Mouse (Mus musculus) layer of hippocampus, postnatal 10 days (tissue): ENCODE measurements at regions not wholly inside any gene's neighbourhood (a gene's known extent, or its start where the extent isn't known, plus 50 kb on each side); places are given as distances from the start of the nearest gene placed in this dataset.

Experiments
- DNase-seq, 2 experiments: peaks; one replicate each; pipeline ENCODE4 v3.0.0; 2021; ENCODE audit warnings: low spot score in 2 of 2

DNA sequence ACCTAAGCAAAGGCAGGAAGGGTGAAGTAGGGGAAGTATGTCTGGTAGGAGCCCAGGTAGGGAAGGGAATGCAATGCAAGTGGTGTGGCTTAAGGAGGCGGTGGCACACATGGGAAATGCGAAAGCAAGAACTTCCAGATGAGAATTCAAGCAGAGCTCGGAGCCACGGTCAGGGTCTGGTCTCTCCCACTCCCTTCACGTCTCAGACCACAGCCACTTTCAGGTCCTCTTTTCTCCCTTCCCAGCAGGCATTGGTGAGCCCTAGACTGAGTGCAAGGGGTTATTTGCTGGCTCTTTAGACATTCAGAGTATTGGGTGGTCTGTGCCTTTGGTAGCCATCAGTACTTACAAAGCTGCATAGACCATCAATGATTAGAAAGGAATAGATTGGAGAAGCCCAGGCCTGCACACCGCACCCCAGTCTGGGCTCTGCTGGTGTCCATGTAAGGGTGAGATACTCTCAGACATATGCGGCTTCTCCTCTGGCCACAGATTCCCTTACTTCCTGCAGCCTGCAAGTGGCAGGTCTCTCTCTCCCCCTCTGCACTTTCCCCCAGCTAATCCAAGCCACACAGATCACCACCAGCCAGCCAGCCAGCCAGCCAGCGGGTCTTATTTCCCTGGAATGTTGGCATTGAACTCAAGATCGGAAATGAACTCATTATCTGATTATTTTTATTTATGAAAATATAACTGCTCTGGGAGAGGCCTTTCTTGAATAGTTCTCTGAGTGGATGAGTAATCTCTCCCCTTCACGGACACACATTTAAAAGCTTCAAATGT is 113.6 kb downstream of the Zfp36l2 start:
- no peak for DNase-seq

DNA sequence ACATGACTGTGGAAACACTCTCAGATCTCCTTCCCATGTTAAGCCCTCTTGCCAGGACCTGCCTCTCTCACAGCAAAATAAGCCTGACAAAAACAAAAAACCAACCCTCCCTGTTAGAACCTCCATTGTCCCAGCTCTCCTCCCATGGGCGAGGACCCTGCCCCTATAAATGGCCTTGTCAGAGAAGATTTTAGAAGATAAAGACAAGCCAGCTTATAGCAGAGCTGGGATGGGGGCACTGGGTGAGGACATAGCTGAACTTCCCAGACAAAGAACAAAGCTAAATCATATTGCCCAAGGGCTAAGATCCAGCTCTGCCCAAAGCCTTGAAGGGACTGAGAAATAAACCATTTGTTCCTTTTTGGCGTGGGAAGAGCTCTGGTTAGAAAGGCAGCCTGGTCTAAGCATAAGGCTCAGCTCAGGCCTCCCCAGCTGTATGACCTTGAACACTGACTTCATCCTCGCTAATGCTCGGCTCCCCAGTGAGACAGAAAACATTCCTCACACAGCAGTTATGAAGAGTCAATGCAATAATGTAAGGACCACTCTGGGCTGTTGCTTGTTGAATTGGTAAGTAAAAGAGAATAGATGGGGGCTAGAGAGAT is 115.2 kb downstream of the Zfp36l2 start:
- DNase-seq: no peak

DNA sequence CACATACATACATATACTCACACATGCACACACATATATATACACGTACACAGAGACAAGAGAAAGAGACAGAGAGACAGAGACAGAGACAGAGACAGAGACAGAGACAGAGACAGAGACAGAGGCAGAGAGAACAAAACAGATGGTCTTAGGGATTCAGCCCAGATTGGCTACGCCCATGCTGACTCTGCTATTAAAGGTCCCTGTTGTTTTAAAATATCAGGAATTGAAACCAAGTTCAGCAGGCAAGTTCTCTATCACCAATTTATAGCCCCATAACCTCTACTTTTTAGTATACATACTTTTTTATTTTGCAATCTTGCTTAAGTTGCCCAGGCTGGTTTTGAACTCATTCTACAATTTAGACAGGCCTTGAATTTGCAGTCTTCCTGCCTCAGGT is 115.9 kb downstream of the Zfp36l2 start:
- no peak for DNase-seq

DNA sequence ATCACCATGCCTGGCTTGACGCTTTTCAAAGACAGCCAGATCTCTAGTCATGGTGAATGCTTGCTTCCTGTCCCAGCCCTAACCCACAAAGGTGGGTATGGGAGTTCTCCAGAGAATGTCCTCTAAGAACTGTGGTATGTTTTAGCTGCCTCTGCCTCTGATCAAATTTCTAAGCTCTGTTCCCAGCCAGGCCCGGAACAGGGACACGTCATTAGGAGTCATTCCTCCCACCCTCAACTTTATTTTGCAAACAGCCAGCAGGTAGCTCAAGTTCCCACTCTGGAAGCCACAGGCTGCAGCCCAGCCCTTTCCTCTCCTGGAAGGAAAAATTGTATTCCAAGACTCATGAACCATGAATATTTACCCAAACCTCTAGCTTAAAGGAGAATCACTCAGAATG is 117.2 kb downstream of the Zfp36l2 start:
- no peak for DNase-seq

DNA sequence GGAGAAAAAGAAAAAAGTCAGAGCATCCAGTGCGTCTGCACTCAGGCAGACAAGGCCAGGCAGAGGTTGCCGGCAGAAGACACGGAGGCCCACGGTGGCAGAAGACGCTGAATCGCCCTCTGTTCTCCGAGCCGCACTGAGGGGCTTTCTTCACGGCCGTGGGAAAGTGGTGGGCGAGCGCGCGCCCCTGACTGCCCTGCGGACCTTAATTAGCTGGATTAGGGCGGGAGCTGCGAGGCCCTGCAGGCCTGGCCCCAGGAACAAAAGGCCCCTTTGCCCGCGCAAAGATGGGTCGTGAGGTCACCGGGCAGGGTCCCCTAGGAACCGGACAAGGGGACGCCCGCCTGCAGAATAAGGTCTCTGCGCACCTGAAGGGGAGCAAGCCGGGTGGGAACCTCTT is 120.6 kb downstream of the Zfp36l2 start:
- DNase-seq: no peak

DNA sequence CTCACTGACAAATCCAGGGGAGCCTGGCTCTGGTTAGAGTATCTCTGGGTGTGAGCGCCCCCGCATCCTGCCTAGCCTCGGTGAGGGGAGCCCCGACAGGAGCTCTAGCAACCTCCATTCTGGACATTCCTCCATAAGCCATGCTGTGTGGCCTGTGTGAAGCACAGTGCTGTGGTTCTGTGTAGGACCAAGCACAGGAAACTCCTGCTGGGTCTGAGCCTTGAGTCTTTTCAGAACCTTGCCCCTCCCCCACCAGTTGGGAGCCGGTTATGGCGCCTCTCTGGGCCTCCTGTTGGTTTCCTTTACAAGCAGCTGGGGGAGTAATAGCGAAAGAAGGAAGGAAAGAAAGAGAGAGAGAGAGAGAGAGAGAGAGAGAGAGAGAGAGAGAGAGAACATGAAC is 124.0 kb downstream of the Zfp36l2 start:
- DNase-seq: no peak

DNA sequence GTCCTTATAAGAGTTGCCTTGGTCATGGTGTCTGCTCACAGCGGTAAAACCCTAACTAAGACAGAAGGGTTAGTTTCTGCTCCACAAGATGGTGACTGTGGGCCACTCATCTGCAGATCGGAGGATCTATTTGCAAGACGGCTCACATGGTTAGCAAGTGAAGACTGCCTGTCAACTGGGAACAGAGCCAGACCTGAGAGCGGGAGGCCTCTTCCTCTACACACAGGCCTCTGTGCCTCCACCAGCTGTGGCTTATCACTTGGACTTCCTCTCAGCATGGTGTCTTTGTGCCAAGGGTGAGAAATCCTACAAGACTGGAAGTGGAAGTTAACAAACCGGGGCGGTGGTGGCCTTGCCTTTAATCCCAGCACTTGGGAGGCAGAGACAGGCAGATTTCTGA is 126.1 kb downstream of the Zfp36l2 start:
- no peak for DNase-seq

DNA sequence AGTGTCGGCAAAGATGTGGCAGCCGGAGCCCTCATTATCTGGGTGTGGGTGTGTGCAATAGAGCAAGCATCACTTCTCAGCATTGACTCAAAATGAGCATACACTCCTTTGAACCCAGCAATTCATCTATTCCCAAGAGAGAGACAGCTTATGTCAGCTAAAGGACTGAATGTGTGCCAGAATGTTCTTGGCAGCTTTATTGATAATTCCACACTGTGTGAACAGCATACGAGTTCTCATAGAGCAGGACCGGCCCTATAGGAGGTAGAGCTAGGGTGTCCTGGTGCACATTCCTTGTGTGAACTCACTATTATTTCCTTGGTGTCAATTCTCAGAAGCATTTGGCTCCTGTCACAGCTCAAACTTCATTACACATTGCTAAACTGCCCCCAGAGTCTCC is 131.3 kb downstream of the Zfp36l2 start:
- no peak for DNase-seq

DNA sequence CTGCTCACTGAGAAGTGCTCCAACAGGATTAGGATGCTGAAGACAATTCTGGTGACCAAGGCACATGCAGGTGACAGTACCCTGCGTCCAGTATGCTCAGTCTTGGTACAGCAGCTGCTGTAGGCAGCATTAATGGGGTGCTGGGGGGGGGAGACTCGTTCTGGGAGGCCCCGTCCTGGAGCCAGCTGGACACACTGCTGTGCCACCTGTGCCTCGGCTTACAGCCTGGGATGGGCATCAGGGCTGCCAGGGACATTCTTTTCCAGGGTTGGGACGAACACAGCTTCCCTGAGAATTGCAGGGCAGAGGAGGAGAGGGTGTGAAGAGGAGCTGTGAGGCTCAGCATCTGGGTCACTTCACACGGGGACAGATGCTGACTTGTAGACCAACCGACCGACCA is 135.3 kb downstream of the Zfp36l2 start:
- no peak for DNase-seq

DNA sequence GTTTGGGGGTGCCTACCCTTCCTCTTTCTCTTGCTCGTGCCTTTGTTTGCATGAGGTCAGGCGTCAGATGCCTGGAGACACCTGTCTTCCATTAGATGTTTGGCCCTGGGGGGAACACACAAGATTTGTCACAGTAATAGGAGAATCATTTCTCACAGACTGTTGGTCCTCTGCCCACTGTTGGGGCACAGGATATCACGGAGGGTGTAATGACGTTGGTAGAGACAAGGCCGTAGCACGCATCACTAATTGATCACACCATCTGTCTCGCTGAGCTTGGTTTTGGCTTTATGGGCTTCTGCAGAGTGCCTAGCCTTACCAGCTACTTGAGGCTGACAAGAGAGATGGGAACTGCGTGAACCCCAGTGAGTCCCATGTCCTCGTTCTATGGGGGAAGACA is 136.5 kb downstream of the Zfp36l2 start:
- DNase-seq: no peak

DNA sequence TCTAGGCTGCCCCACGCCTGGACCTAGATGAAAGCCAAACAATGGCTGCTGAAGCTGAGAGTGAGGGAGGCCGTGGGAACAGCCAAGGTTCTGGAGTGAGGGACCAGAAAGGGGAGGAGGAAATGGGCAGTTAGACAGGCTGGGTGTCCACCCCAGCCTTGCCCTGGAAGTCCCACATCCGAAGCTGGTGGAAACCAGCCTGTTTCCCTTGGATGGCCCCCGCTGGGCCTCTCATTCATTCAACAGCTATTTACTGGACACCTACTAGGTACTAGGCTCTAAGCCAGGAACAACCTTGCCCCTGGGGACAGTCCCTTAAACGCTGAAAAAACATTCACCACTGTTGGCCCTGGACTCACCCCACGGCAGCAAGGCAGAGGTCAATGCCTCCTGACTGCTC is 139.2 kb downstream of the Zfp36l2 start:
- DNase-seq: no peak

DNA sequence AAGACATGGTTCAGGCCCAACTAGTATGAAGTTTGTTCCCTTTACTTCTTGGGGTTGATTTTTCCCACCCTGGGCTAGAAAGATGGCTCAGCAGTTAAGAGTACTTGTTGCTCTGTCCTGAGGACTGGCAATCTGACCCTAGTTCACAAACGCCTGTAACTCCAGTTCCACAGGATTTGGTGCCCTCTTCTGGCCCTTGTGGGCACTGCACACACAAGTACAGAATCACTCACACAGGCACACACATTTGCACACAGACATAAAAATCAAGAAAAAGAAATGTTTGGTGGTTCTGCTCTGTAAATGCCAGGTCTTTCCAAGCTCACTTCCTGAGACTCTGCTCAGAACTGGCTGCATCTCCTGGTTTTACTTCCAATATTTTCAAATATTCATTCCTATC is 140.2 kb downstream of the Zfp36l2 start:
- no peak for DNase-seq

DNA sequence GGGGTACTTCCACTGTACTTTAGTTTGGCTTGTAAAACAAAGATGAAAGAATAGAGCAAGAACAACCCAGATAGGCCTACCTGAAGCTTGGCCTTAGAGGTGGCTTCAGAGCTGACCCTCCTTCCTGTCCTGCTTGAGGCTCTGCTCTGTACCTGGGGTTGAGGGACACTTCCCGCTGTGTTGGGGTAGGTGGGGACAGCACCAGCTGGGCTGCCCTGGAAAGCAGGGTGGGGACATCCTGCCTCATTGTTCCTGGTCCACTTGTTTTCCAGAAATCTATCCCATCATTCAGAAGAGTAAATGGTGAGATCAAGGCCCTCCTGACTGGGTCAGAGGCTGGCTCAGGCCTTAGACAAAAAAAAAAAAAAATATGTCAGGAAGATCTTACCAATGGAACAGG is 141.9 kb downstream of the Zfp36l2 start:
- DNase-seq: no peak

DNA sequence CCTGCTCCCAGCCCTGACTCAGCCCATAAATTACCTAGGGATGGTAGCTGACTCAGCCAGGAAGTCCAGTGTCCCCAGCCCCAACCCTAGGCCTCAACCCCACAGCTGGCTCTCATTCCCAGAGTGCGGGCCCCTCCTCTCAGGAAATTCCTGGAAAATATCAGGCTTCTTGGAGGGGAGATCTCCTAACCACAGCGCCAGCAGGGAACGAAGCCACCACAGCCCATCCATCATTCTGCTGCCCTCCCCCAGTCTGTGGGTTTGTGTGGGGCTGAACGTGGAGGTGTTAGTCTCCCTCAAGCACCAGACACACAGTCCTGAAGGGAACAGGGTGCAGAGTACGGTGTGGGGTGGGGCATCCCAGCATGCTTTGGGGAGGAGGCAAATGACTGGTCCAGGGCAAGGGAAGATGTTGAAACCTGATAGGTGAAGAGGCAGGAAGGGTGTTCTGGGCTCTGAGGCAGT is 143.2 kb downstream of the Zfp36l2 start:
- DNase-seq: no peak

DNA sequence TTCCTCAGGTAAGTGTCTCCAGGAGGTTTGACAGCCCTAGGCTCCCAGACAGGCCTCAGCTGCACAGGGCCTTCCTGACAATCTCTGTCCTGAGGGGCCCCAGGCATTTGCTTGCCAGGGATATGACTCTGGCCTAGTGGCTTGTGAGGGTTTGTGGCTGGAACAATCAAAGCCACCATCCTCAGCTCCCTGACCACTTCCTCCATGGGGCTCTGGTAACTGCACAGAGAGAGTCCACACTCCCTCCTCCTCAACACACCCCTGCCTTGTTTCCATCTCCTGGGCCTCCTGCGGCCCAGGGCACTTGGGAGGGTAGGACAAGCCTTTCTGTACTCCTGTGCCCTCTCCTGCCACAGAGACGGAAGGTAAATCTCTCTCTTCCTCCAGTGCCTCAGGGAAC is 144.6 kb downstream of the Zfp36l2 start:
- no peak for DNase-seq

DNA sequence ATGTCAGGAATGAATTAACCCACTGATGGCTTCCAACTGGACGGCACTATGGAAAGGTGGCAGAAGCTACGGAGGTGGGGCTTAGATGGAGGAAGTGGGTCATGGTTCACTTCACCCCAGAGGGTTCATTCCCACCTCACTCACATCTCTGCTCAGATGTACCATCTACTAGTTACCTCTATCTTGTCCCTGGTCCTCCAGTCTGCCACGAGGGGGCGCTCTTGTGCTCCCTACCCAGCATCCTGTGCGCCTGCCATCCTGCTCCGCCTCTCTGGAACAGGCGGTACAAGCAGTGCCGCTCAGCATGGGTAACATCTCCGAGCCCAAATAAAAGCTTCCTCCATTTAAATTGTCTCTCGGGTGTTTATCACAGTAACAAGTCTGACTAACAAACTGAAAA is 148.3 kb downstream of the Zfp36l2 start:
- DNase-seq: no peak

DNA sequence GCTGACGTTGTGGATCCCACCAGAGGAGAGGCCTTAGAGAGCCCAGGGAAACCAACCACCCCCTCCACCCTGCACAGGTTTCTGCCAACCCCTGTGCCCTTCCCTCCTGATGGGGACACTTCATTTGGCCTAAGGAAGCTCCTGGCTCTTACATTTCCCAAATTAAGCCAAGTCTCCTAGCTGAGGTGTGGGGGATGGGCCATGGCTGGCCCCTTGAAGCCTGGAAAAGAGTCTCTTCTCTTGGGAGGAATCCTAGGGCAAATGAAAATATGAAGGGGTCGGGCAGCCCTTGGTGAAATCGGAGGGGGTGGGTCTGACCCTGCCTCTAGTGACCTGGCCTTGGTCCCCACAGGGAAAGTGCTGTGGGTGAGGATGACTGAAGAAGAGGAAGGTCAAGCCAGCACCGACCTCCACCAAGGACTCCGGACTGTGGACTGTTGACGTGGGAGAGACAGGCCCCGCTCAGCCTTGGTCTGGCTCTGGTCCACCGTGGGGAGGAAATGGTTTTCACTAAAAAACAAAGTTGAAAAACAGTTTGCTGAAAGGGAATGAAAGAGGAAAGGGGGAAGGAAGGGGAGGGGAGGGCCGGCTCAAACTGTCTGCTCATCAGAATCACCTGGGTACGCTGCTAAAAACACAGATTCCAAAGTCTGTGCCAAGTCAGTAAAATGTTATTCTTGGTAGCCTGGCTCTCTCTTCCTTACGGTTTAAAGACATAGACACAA is 150.0 kb downstream of the Zfp36l2 start:
- DNase-seq: no peak

DNA sequence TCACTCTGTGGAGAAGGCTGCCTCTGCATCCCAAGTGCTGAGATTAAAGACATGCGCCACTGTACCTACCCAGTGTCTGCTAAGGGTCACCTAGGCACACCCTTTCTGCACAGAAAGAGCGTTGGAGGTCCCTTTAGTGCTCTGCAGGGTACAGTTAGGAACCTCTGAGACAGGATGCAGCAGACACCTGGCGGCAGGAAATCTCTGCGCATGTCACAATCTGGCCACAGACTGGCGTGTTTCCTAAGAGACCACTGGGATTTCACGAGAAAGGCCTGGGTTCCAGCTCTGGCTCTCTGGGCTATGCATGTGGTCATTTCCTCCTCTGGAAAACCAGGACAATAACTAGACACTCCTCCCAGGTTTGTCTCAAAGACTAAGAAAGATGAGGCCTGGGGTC is 151.7 kb downstream of the Zfp36l2 start:
- DNase-seq: no peak

DNA sequence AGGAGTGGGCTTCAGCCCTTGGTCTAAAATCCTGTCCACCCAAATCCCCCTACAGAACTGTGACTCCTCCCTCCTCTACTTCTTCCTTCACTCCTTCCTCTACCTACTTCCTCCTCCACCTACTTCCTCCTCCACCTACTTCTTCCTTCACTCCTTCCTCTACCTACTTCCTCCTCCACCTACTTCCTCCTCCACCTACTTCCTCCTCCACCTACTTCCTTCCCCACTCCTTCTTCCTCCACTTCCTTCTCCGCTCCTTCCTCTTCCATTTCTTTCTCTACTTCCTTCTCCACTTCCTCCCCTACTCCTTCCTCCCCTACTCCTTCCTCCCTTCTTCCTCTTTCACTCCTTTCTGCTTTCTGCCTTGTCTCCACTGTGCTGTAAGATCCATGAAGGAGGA is 152.9 kb downstream of the Zfp36l2 start:
- DNase-seq: no peak

DNA sequence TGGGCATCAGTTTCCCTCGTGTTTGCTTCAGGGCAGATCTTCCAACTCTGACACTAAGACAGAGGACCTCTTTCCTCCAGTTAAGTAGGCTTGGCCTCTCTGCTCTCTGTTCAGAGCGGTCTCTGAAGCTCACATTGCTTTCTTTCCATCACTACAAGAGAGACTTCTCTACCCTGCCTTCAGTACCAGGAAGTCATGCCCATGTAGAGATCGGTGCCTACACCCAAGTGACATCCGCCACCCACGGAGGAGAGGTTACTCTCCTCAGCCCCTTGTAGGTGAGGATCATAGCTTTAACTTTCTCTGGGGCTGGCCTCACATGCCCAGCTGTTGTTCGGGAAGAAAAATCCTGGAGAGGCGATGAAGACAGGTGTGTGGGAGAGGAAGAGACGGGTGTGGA is 155.3 kb downstream of the Zfp36l2 start:
- DNase-seq: no peak

DNA sequence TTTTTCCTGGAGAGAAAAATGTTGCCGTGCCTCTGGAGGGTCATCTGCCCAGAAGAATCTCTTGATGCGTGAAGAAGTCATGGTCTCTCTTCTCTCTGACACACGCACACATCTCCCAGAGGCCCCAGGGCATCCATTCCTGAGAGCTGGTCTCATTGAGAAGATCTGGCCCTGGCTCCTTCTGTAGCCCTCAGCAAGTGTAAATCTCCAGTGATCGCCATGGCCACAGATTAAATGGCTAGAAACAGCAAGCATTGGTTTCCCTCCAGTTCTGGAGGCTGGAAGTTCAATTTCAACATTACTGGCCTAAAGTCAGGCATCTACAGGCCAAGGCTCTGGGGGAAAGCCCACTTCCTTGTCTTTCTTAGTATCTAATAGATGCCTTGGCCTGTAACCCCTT is 155.9 kb downstream of the Zfp36l2 start:
- DNase-seq: no peak

DNA sequence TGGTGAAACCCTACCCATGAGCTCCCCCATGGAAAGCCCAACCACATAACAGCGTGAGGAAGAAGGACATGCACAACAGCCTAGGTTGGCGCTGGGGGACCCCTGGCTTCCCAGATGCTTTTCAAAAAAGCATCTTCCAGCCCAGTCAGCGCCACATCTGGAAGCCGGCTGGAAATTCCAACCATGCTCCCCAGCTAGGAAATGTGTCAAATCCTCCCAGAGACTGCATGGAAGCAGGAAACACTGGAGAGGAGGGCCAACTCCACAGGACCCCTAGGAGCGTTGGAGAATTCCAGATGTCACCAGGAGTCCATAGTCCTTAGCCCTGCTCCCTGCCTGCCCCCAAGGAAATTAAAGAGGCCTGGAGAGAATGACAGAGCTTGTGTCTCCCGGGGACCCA is 156.4 kb downstream of the Zfp36l2 start:
- DNase-seq: no peak

DNA sequence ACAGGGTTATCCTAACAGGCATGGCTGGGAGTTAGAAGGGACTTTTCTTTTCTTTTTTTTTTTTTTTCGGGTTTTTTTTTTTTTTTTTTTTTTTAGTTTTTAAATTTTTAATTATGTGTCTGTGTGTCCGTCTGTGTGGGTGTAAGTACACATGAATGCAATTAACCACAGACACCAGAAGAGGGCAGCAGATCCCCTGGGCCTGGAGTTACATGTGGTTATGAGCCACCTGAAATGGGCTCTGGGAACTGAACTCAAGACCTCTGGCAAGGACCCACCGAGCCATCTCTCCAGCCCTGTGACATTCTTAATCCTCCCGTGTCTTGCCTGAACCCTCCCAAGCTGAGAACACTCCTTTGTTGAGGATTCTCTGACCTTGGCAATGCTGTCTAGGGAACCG is 157.0 kb downstream of the Zfp36l2 start:
- no peak for DNase-seq
